In genomic region chr3:104788561-104789311, GRCm38 (mm10) we compare ENCODE assay signal across 8 mouse cellular contexts. TPM values are rescaled to one million over a fixed set of nuclear protein-coding genes. Genes with fewer than 3 reads are reported as not detected.
DNase-seq lines count a peak whose midpoint lies in the region; ATAC-seq and TF ChIP-seq lines count a peak whose summit lies in the region.

No protein-coding gene starts in this region.

- no peak for TF ChIP-seq POLR2A in cerebellum, adult 2 months (IDR thresholded peaks at IDR 0.05; ENCODE audit: borderline replicate concordance, insufficient read depth, low read length)

- ATAC-seq in frontal cortex, adult (ENCODE audit: low TSS enrichment) = 0 out of 2 replicates have a peak, but pooled peaks have one; percentile 11

- H3K9me3 ChIP-seq in hindbrain, embryonic 10.5 days = no peaks in the 10 kb centered on the region

- H3K4me3 ChIP-seq in cerebellum, adult 2 months (replicated peaks; ENCODE audit: insufficient read depth, low read depth, low read length) = peak overlapping the region; percentile 54
- H3K4me3 ChIP-seq in hindbrain, embryonic 10.5 days = peak overlapping the region; percentile 70

- DNase-seq in Muller cell, postnatal 12 days (ENCODE audit: inconsistent ontology term) = peak; percentile 95
- peak; percentile 52 to 54 for DNase-seq in cerebellum, adult 2 months
- DNase-seq in hindbrain, embryonic 10.5 days (ENCODE audit: low spot score) = peak; percentile 87
- peak; percentile 70 to 74 for DNase-seq in layer of hippocampus, postnatal 14 days (ENCODE audit: low spot score in 2 of 2)
- DNase-seq in lung, postnatal 36 days = peak; percentile 89
- peak; percentile 88 for DNase-seq in retina, embryonic 14.5 days (ENCODE audit: low spot score)
- peak; percentile 93 for DNase-seq in yolk sac, embryonic 10.5 days (ENCODE audit: low spot score)

- TF ChIP-seq CTCF in cerebellum, adult 2 months (IDR thresholded peaks at IDR 0.05; ENCODE audit: borderline replicate concordance, insufficient read depth, low read depth, low read length) = peak; percentile 66

- peaks cover 3% of the 10 kb centered on the region; the same call in 1 of the 2 replicates for H3K4me1 ChIP-seq in cerebellum, adult 2 months (ENCODE audit: control insufficient read depth, insufficient read depth, low read length)
- H3K4me1 ChIP-seq in hindbrain, embryonic 10.5 days (replicated peaks) = peaks cover 51% of the 10 kb centered on the region

- H3K27me3 ChIP-seq in cerebellum, adult 2 months (ENCODE audit: control insufficient read depth, insufficient read depth, low read length) = peaks cover 2% of the 10 kb centered on the region; the same call in 1 of the 2 replicates
- peaks cover 58% of the 10 kb centered on the region for H3K27me3 ChIP-seq in hindbrain, embryonic 10.5 days (ENCODE audit: insufficient read depth, poor library complexity, severe bottlenecking)

- WGBS in cerebellum, adult 2 months = under 1% methylated on average over 49 of the region's 52 CpGs
- WGBS in hindbrain, embryonic 10.5 days = under 1% methylated on average over 52 of the region's 52 CpGs

- 0 out of 2 replicates have a peak overlapping the region, but pooled peaks have one; percentile 50 for H3K27ac ChIP-seq in cerebellum, adult 2 months (ENCODE audit: insufficient read depth, low read length)
- H3K27ac ChIP-seq in hindbrain, embryonic 10.5 days = peak overlapping the region; percentile 89

- peaks cover 16% of the 10 kb centered on the region for H3K36me3 ChIP-seq in hindbrain, embryonic 10.5 days

RNA-seq across cellular contexts. Expression of gene Rhoc, which starts 0.6 kb away (rescaled TPM):
- 30.6 and 31.2 TPM in 2 replicates for polyA plus RNA-seq in cerebellum, adult 2 months (2012; rRNA removed)
- polyA plus RNA-seq in hindbrain, embryonic 10.5 days (2016; fragmentation: Nextera tagmentation; extraction: Ambion mirVana) = 102 and 107 TPM in 2 replicates
- 10 to 100 TPM; 35.3 to 37.6 TPM for total RNA-seq in layer of hippocampus, postnatal 14 days (2021)

RNA-seq across cellular contexts. Expression of gene Fam19a3, which starts 7.1 kb away (rescaled TPM):
- polyA plus RNA-seq in cerebellum, adult 2 months (2012; rRNA removed) = 0.41 and 0.43 TPM in 2 replicates
- polyA plus RNA-seq in hindbrain, embryonic 10.5 days (2016; fragmentation: Nextera tagmentation; extraction: Ambion mirVana) = 0.05 and 0.46 TPM in 2 replicates
- under 1 TPM in 1 of 2 experiments, not detected in 1; 0.10 TPM for total RNA-seq in layer of hippocampus, postnatal 14 days (2021)

RNA-seq across cellular contexts. Expression of gene Ppm1j, which starts 7.9 kb away (rescaled TPM):
- polyA plus RNA-seq in cerebellum, adult 2 months (2012; rRNA removed) = 4.5 and 6.1 TPM in 2 replicates
- polyA plus RNA-seq in hindbrain, embryonic 10.5 days (2016; fragmentation: Nextera tagmentation; extraction: Ambion mirVana) = 1.8 and 3.1 TPM in 2 replicates
- total RNA-seq in layer of hippocampus, postnatal 14 days (2021) = 1 to 10 TPM in 1 of 2 experiments, under 1 TPM in 1; 0.81 to 2.7 TPM

RNA-seq across cellular contexts. Expression of gene Mov10, which starts 29.6 kb away (rescaled TPM):
- polyA plus RNA-seq in cerebellum, adult 2 months (2012; rRNA removed) = 3.2 and 4.1 TPM in 2 replicates
- 17.0 and 19.8 TPM in 2 replicates for polyA plus RNA-seq in hindbrain, embryonic 10.5 days (2016; fragmentation: Nextera tagmentation; extraction: Ambion mirVana)
- 1 to 10 TPM; 7.9 to 9.4 TPM for total RNA-seq in layer of hippocampus, postnatal 14 days (2021)

Comparison
In these comparisons a context has a peak if more than half of its experiments do, and no peak if none do; other contexts are left out.
1. Peak in every context shown above with its lines: DNase-seq, ATAC-seq, H3K4me3 ChIP-seq and H3K27ac ChIP-seq.